Mouse (Mus musculus): Measurements from ENCODE around the gene Synpo2l. TPM values are rescaled to one million over a fixed set of nuclear protein-coding genes. Genes with fewer than 3 reads are reported as not detected.
"Not testable (repeated sequence)": the region's sequence is repeated elsewhere in the genome, so short reads cannot be mapped to it uniquely, and the experiment has no call there.

The Synpo2l gene
- polyA plus RNA-seq, 1 experiment: not detected

- Histone ChIP-seq H3K4me1 (ENCODE audit: control insufficient read depth, insufficient read depth, low read length) (peaks cover 32% of the 10 kb centered on the region), H3K27ac (ENCODE audit: insufficient read depth, low read depth, low read length) (no peak overlapping the region), H3K4me3 (ENCODE audit: insufficient read depth, low read length) (no peak overlapping the region)
- no peak for TF ChIP-seq CTCF (IDR thresholded peaks at IDR 0.05; ENCODE audit: low read depth, low read length)
- TF ChIP-seq POLR2A (IDR thresholded peaks at IDR 0.05; ENCODE audit: borderline replicate concordance, low read depth, low read length): no peak
Measured at GRCm38 (mm10) chr14:20651000-20651399, 17.2 kb downstream of the Synpo2l start.

GRCm38 (mm10) chr14:20646381-20646780, 21.8 kb downstream of the Synpo2l start:
- no peak overlapping the region for H3K4me3 ChIP-seq (ENCODE audit: insufficient read depth, low read length)
- H3K27ac ChIP-seq (ENCODE audit: insufficient read depth, low read depth, low read length): no peak overlapping the region
- peaks cover 3% of the 10 kb centered on the region for H3K4me1 ChIP-seq (ENCODE audit: control insufficient read depth, insufficient read depth, low read length)
- TF ChIP-seq CTCF (IDR thresholded peaks at IDR 0.05; ENCODE audit: low read depth, low read length) (no peak), POLR2A (IDR thresholded peaks at IDR 0.05; ENCODE audit: borderline replicate concordance, low read depth, low read length) (no peak)

- Histone ChIP-seq H3K4me1 (ENCODE audit: control insufficient read depth, insufficient read depth, low read length) (peaks cover 3% of the 10 kb centered on the region), H3K4me3 (ENCODE audit: insufficient read depth, low read length) (no peak overlapping the region), H3K27ac (ENCODE audit: insufficient read depth, low read depth, low read length) (no peak overlapping the region)
- TF ChIP-seq CTCF (IDR thresholded peaks at IDR 0.05; ENCODE audit: low read depth, low read length): no peak; the same call in 1 of the 2 replicates
- no peak for TF ChIP-seq POLR2A (IDR thresholded peaks at IDR 0.05; ENCODE audit: borderline replicate concordance, low read depth, low read length)
Measured at GRCm38 (mm10) chr14:20645547-20645946, 22.6 kb downstream of the Synpo2l start.

- Histone ChIP-seq H3K4me1 (ENCODE audit: control insufficient read depth, insufficient read depth, low read length) (peaks cover 5% of the 10 kb centered on the region), H3K27ac (ENCODE audit: insufficient read depth, low read depth, low read length) (peak overlapping the region; percentile 86), H3K4me3 (ENCODE audit: insufficient read depth, low read length) (peak overlapping the region; percentile 96)
- TF ChIP-seq POLR2A (IDR thresholded peaks at IDR 0.05; ENCODE audit: borderline replicate concordance, low read depth, low read length) (no peak), CTCF (IDR thresholded peaks at IDR 0.05; ENCODE audit: low read depth, low read length) (no peak)
Measured at GRCm38 (mm10) chr14:20641438-20641875, 26.7 kb downstream of the Synpo2l start.

- H3K4me3 ChIP-seq (ENCODE audit: insufficient read depth, low read length): peak within 1 kb of the TSS; percentile 96
- peaks cover 5% of the 10 kb centered on the region for H3K4me1 ChIP-seq (ENCODE audit: control insufficient read depth, insufficient read depth, low read length)
- peak within 1 kb of the TSS; percentile 86 for H3K27ac ChIP-seq (ENCODE audit: insufficient read depth, low read depth, low read length)
- TF ChIP-seq CTCF (IDR thresholded peaks at IDR 0.05; ENCODE audit: low read depth, low read length): no peak
Measured at GRCm38 (mm10) chr14:20640644-20641437, 27.3 kb downstream of the Synpo2l start, which contains the start of gene Usp54. Usp54 (minus strand) TSS chr14:20641063.

- no peak for TF ChIP-seq CTCF (IDR thresholded peaks at IDR 0.05; ENCODE audit: low read depth, low read length)
- no peak for TF ChIP-seq POLR2A (IDR thresholded peaks at IDR 0.05; ENCODE audit: borderline replicate concordance, low read depth, low read length)
- no peak overlapping the region for H3K27ac ChIP-seq (ENCODE audit: insufficient read depth, low read depth, low read length)
- H3K4me3 ChIP-seq (ENCODE audit: insufficient read depth, low read length): peak overlapping the region; percentile 96
- H3K4me1 ChIP-seq (ENCODE audit: control insufficient read depth, insufficient read depth, low read length): peaks cover 5% of the 10 kb centered on the region
Measured at GRCm38 (mm10) chr14:20639918-20640619, 28.1 kb downstream of the Synpo2l start.

- Histone ChIP-seq H3K4me1 (ENCODE audit: control insufficient read depth, insufficient read depth, low read length) (peaks cover 5% of the 10 kb centered on the region), H3K4me3 (ENCODE audit: insufficient read depth, low read length) (no peak overlapping the region), H3K27ac (ENCODE audit: insufficient read depth, low read depth, low read length) (no peak overlapping the region)
- TF ChIP-seq CTCF (IDR thresholded peaks at IDR 0.05; ENCODE audit: low read depth, low read length): no peak
- no peak for TF ChIP-seq POLR2A (IDR thresholded peaks at IDR 0.05; ENCODE audit: borderline replicate concordance, low read depth, low read length)
Measured at GRCm38 (mm10) chr14:20638702-20639101, 29.5 kb downstream of the Synpo2l start.

GRCm38 (mm10) chr14:20637818-20638574, 30.2 kb downstream of the Synpo2l start:
- no peak overlapping the region for H3K27ac ChIP-seq (ENCODE audit: insufficient read depth, low read depth, low read length)
- no peak for TF ChIP-seq POLR2A (IDR thresholded peaks at IDR 0.05; ENCODE audit: borderline replicate concordance, low read depth, low read length)
- no peak for TF ChIP-seq CTCF (IDR thresholded peaks at IDR 0.05; ENCODE audit: low read depth, low read length)
- peaks cover 5% of the 10 kb centered on the region for H3K4me1 ChIP-seq (ENCODE audit: control insufficient read depth, insufficient read depth, low read length)
- H3K4me3 ChIP-seq (ENCODE audit: insufficient read depth, low read length): no peak overlapping the region

- not testable (repeated sequence) for H3K4me1 ChIP-seq (ENCODE audit: control insufficient read depth, insufficient read depth, low read length); H3K27ac ChIP-seq (ENCODE audit: insufficient read depth, low read depth, low read length); H3K4me3 ChIP-seq (ENCODE audit: insufficient read depth, low read length)
Measured at GRCm38 (mm10) chr14:20636968-20637367, 31.2 kb downstream of the Synpo2l start.
